Mouse (Mus musculus) heart, adult 8-10 months (tissue): ENCODE data around the gene Cnot1. TPM values are rescaled to one million over a fixed set of nuclear protein-coding genes. Genes with fewer than 3 reads are reported as not detected.
"Not testable (repeated sequence)": the region's sequence is repeated elsewhere in the genome, so short reads cannot be mapped to it uniquely, and the experiment has no call there.

Experiments
- DNase-seq: peaks from one replicate; pipeline ENCODE4 v3.0.0; 2022; ENCODE audit warnings: low spot score
- total RNA-seq, 4 experiments: library from RNA; stranded (reverse); gene quantifications; 2 replicates each; pipeline ENCODE4 v1.2.4; 2022

Cnot1 gene
- 100 to 1,000 TPM in 2 of 4 experiments, 10 to 100 TPM in 2; 92.8 to 123 (median 107) TPM for total RNA-seq

DNA sequence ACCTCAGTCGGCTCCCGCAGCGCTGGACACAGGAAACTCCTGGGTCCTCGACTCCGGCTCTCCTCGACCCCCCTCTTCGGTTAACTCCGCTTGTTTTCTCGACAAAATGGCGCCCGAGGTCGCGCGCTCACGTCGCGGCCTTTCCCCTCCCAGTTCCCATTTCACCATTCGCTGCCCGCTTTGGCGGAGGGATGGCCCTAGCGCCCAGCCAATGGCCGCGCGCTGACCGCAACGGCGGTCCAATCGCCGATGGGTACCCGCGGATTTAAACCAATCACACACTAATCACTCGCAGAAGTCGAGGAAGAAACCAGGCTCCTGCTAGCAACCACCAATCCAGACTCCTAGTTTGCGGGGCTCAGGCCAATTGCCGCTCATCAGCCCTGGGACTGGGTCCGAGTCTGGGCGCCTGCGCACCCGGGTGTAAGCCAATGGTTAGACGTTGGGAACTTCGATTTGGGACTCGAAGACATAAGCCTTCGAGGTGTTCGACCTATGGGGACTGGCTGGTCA, at the start of gene Cnot1:
Gene Cnot1, minus strand, starts transcription at position 134 of the 513 bp plus-strand sequence.
- peak; percentile 98 for DNase-seq

DNA sequence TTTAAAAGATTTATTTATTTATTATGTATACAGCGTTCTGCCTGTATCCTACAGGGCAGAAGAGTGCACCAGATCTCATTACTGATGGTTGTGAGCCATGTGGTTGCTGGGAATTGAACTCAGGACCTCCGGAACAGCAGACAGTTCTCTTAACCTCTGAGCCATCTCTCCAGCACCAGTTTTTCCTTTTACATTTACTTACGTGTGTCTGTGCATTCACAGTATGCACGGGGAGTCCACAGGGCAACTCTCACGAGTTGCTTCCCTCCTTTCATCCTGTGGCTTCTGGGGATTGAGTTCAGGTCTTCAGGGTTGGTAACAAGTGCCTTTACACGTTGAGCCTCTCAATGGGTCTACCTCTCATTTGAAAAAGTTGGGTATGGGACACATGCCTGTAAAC, 46.9 kb upstream of the Cnot1 start:
- no peak for DNase-seq

GRCm38 (mm10) chr8:95853102-95853843, 46.0 kb upstream of the Cnot1 start, which contains the start of gene Slc38a7:
Slc38a7 (minus strand) TSS chr8:95853539.
- peak; percentile 87 for DNase-seq

DNA sequence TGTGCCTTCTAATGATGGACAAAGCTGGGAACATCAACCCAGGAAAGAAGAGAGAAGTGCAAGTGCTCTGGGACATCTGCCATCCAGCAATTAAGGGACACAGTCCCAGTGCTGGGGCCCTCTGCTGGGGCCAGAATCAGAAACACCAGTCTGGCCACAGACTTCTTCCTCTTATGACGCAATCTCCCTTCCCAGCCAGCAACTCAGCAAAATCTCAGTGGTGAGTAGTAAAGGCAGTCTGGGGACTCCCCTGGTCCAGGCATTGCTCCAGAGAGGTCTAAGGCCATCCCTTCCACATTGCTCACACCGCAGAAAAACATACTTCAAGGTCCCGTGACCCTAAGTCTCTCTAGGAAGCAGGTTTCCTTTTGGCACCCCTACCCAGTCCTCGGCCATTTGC, 45.0 kb upstream of the Cnot1 start:
- DNase-seq = peak; percentile 48

- DNase-seq = no peak
Observed at GRCm38 (mm10) chr8:95850326-95850725, 43.1 kb upstream of the Cnot1 start.

- no peak for DNase-seq
Observed at GRCm38 (mm10) chr8:95848734-95849464, 41.6 kb upstream of the Cnot1 start.

- DNase-seq = no peak
Observed at GRCm38 (mm10) chr8:95848061-95848551, 40.8 kb upstream of the Cnot1 start.

DNA sequence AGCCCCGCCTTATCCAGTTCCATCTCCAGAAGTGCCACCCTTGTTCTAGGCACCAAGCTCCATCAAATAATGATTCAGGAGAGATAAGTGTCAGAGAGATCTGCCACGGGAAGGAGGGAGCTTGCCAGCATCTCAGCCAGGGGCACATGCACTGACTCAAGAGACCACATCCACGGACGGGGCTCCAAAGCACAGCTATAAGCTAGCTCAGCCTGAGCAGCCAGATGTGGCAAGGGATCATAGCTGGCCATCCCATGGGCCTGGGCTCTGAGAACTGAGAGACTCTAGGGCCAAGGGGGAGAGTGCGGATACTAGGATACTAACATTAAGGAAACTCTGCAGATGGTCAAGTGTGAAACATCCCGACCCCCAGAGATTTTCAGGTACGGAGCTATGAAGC, 37.8 kb upstream of the Cnot1 start:
- no peak for DNase-seq

- no peak for DNase-seq
Observed at GRCm38 (mm10) chr8:95843968-95844367, 36.7 kb upstream of the Cnot1 start.

DNA sequence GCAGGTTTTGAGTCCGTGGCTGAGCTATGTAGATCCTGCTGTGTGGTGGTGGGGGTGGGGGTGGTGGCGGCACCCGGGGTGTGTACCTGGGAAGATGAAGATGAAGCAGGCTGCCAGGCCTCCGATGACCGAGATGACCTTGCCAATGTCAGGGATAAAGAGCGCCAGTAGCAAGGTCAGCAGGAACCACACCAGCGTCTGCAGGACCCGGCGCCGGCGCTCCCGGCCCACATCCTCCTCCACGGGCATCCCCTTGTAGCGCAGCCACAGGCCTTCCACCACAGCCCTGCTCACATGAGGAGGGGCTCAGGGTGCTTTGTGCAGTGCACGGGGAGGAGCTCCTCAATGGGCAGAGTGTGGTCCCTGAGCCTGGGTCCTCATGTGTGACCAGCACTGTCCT, 34.2 kb upstream of the Cnot1 start:
- no peak for DNase-seq

DNA sequence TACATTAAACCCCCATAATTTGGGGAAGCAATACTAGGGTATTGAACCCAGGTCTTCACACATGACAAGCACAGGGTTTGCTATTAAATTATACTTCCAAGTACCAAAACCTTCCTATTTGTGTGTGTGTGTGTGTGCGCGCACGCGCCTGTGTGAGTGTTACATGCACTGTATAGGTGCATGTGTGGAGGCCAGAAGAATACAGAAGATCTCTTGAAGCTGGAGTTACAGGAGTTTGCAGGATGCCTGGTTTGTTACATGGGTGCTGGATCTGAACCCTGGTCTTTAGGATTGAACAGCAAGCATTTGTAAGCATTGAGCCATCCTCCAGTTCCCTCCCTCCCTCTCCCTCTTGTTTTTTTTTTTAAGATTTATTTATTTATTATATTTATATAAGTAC, 32.0 kb upstream of the Cnot1 start:
- no peak for DNase-seq

DNA sequence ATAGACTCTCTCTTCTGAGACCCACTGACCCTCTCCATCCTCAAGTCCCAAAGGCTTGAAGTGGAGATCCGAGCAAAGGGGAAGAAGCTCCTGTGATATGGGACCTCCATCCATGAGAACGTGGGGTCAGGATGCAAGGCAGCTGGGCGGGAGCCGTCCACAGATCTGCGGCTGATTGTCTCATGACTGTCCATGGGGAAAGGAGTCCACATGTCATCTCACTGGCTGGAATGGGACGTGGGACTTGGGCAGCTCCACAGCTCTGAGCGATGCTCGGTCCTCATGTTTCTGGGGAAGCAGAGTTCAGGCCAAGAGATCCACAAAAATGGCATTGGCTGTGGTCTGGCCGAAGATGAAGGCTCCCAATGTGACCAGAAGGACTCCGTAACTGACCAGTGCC, 30.0 kb upstream of the Cnot1 start:
- no peak for DNase-seq

DNA sequence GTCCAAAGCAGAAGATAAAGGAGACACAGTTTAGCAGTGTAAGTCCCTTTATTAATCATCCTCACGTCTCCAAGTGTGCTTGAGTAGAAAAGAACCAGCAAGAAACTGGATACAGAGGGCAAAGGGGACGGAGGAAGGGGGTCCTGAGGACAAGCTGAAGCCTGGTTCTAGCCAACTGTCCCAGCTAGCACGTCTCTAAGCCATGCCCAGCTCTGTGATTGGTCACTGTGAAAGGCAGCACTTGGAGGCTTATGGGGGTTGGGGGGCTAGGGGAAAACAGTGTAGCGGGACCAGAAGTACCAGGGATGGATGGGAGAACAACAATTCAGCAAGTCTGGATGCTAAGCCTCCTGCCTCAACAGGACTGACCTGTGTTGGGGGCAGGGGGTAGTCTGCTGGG, 28.6 kb upstream of the Cnot1 start:
- DNase-seq = no peak

- no peak for DNase-seq
Observed at GRCm38 (mm10) chr8:95833435-95833984, 26.2 kb upstream of the Cnot1 start.

DNA sequence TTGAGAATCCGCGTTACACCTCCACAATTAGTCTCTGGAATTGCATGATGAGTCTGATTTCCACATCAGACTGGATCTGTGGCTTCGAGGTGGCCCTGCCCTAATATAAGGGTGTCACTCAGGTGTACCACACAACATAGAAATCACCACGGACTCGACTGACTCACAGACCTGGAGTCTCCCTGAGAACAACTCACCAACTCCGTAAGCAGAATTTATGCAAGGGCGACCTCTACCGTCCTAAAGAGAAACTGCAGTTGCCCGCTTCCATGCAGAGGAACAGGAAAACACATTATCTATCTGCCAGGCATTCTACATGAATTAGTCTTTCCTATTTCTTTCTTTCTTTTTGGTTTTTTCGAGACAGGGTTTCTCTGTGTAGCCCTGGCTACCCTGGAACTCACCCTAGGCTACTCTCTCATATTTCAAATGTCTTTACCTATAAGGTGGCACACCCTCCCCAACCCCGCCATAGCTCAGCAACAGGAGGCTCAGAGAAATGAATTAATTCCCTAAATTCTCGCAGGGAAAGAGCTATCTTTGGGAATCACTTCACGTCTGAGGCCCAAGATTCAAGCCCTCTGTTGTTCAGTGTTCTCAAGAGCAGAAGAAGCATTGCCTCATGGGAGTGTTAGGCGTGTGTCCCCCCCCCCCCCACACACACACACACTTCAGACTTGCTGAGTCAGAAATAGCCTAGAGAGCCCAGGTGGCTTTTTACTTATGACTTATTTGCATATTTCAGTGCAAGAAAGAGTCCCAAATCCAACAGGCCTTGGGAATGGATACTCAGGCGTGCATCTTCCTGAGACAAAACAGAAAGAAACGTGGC, 25.6 kb upstream of the Cnot1 start:
- peak; percentile 87 for DNase-seq

DNA sequence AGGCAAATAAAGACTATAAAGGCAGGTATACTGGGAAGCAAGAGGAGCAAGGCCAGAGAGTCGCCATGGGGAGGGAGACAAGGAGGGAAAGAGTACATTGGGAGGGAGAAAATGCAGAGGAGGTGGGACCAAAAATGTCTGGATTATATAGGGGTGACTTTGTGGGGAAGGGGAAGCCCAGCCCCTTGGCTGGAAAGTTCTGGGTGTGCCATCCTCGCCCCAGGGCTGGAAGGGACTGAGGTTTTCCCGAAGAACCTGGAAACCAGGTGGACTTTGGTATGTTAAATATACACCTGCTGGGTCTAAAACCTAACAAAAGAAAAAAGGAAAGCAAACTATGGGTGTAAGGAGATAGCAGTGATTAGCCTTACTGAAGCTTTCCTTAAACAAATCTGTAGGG, 22.9 kb upstream of the Cnot1 start:
- DNase-seq = no peak

- DNase-seq = not testable (repeated sequence)
Observed at GRCm38 (mm10) chr8:95825162-95825561, 17.9 kb upstream of the Cnot1 start, which contains the start of gene Sap18b. Sap18b (plus strand) TSS chr8:95825346.

GRCm38 (mm10) chr8:95822699-95823098, 15.4 kb upstream of the Cnot1 start:
- DNase-seq = no peak

DNA sequence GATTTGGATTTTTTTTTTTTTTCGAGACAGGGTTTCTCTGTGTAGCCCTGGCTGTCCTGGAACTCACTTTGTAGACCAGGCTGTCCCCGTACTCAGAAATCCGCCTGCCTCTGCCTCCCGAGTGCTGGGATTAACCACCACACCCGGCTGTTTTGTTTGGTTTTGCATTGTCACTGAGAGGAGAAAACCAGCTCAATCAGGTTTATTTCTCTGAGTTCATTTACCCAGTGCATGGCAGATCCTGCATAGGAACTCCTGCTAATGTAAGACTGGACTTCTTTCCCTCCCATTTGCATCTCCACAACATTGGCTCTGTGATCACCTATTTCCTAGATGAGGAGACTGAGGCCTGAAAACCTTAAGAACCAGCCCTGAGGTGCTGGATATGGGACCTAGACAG, 14.8 kb upstream of the Cnot1 start:
- DNase-seq = no peak

GRCm38 (mm10) chr8:95821266-95821665, 14.0 kb upstream of the Cnot1 start:
- DNase-seq = no peak

GRCm38 (mm10) chr8:95818211-95818610, 10.9 kb upstream of the Cnot1 start:
- DNase-seq = peak; percentile 33
